Mouse (Mus musculus): ENCODE measurements around the gene Pigb. TPM values are rescaled to one million over a fixed set of nuclear protein-coding genes. Genes with fewer than 3 reads are reported as not detected.

Pigb gene
- total RNA-seq, 2 experiments from 2014 or later: 14.6 to 16.7 TPM

GRCm38 (mm10) chr9:73001314-73002011, 38.7 kb downstream of the Pigb start:
- intact Hi-C loops (cut with DNase I): no loop called here

DNA sequence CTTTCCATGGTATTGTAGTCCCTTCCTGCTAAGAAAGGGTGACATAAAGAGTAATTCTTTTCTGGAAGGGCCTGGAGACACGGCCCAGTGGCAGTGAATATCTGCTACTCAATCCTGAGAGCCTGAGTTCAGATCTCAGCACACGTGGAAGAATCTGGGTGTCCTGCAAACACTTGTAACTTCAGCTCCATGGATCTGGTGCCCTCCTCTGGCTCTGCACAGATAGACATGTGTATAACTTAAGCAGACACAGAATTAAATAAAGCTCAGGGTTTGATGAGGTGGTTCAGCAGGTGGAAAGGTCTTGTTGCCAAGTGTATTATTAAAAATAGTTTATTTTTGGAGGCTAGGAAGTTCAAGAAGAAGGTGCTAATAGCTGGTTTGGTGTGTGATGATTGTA, 39.7 kb downstream of the Pigb start:
- DNase-seq (ENCODE audit: low spot score in 2 of 2): no peak
- intact Hi-C loops (cut with DNase I): no loop called here

More at GRCm38 (mm10) chr9:73001314-73002011, 38.7 kb downstream of the Pigb start:
- no peak for DNase-seq (ENCODE audit: low spot score in 2 of 2)

DNA sequence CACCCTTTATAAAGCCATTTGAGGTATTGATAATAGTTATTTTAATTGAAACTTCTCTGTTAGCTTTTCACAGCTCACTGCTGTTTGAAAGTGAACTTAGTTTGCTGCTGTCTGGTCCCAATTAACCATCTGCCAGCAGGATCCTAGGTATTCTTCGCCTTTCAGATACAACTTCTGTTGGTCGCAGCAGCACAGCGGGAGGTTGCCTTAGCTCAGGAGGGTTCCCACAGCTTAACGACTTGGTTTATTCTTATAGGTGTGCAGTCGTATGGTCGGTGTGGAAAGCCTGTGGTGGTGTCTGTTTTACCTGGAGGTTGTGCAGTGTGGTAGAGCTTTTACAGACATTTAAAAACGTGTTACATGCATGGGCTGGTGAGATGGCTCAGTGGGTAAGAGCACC, 43.4 kb downstream of the Pigb start:
- intact Hi-C loops (cut with DNase I): no loop called here
- DNase-seq (ENCODE audit: low spot score in 2 of 2): no peak

DNA sequence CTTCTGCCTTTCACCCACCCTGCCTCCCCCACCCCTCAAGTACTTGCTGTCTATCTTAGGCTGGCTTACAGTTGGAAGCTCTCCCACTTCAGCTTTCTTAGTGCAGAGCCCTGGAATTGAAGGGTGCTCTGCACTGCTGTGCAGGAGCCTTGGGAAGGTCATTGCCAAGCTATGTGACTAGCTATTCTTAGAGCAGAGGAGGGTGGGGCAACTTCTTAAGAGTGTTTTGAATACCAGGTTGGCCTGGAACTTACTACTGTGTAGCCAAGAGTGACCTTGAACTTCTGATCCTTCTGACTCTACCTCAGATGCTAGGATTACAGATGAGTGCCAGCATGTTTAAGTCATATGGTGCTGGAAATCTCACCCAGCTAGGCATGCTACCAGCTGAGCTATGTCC, 44.0 kb downstream of the Pigb start:
- intact Hi-C loops (cut with DNase I): no loop called here
- no peak for DNase-seq (ENCODE audit: low spot score in 2 of 2)

- no peak for DNase-seq (ENCODE audit: low spot score in 2 of 2)
- intact Hi-C loops (cut with DNase I): no loop called here
Observed at GRCm38 (mm10) chr9:72992576-72992975, 47.6 kb downstream of the Pigb start.

DNA sequence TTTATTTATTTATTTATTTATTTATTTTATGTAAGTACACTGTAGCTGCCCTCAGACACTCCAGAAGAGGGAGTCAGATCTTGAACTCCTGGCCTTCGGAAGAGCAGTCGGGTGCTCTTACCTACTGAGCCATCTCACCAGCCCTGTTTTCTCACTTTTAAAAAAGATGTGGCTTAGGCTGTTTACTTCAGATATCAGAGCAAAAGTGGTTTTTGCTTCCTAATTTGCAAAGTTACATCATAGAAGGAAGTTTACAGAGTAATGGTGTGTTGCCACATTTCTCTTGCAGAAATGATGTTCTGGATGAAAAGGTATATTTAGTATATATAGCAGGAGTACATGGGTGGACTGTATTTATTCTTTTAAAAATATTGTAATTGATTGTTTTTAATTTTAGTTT, 48.8 kb downstream of the Pigb start:
- intact Hi-C loops (cut with DNase I): no loop called here
- no peak for DNase-seq (ENCODE audit: low spot score in 2 of 2)

GRCm38 (mm10) chr9:72988706-72989105, 51.5 kb downstream of the Pigb start:
- no peak for DNase-seq (ENCODE audit: low spot score in 2 of 2)
- intact Hi-C loops (cut with DNase I): no loop called here

GRCm38 (mm10) chr9:72987703-72988102, 52.5 kb downstream of the Pigb start:
- intact Hi-C loops (cut with DNase I): no loop called here
- DNase-seq (ENCODE audit: low spot score in 2 of 2): no peak

- intact Hi-C loops (cut with DNase I): no loop called here
- DNase-seq (ENCODE audit: low spot score in 2 of 2): peak; percentile 98 to 99
Observed at GRCm38 (mm10) chr9:72985250-72986220, 54.6 kb downstream of the Pigb start, which contains the start of the genes Ccpg1os and Ccpg1. TSS of gene Ccpg1os (minus strand) at chr9:72985382. TSS of gene Ccpg1 (plus strand) at chr9:72985429.

GRCm38 (mm10) chr9:72983066-72983465, 57.1 kb downstream of the Pigb start:
- DNase-seq (ENCODE audit: low spot score in 2 of 2): no peak
- intact Hi-C loops (cut with DNase I): no loop called here

DNA sequence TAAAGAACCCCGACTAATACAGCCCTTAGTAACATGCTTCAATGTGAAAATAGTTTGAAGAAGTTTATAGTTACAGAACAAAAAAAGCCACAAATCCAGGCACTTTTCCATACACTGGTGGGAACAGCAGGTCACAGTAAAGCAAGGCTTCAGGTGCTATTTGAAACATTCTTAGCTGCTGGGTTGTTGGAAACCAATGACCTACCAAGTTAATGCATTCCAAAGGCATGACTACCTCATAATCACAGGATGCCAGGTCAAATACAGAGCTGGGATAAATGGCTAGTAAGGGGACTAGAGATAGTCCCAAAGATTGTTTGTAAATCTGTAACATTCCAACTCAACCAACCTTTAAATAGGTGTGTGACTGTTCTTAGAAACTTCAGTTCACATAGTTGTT, 64.9 kb downstream of the Pigb start:
- DNase-seq (ENCODE audit: low spot score in 2 of 2): no peak
- intact Hi-C loops (cut with DNase I): no loop called here

DNA sequence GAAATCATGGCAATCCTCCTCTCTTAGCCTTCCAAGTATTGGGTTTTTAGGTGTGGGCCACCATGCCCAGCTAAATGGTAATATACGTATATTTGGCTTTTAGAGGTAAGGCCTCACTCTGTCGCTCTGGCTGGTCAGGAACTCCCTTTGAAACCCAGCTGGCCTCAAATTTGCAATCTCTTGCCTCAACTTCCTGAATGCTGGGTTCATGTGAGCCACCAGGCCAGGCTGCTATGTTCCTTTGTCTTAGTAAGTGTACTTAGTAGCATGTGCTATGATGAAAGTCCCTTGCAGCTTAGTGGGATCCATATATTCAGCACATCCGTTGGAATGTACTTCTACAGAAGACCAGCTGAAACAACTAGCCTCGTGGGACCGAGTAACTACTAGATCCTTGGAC, 65.4 kb downstream of the Pigb start:
- intact Hi-C loops (cut with DNase I): no loop called here
- no peak for DNase-seq (ENCODE audit: low spot score in 2 of 2)

DNA sequence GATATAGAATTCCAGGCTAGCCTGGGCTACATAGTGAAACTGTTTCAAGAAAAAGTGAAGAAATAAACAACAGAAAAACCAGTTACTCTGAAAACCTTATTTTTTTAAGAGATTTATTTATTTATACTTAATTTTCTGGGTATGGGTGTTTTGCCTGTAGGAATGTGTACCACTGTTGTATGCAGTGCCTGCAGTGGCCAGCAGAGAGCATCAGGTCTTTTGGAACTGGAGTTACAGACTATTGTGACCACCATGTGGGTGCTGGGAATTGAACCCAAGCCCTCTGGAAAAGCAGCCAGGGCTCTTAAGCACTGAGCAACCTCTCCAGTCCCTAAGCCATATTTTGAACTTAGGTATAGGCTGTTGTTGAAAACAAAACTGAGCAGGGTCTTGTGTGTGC, 67.2 kb downstream of the Pigb start:
- intact Hi-C loops (cut with DNase I): loop anchor here (1.0 kb wide), 1 partner anchor 11 kb away; no protein-coding TSS in a partner anchor
- no peak for DNase-seq (ENCODE audit: low spot score in 2 of 2)

- intact Hi-C loops (cut with DNase I): loop anchor here (1.0 kb wide), 1 partner anchor 12 kb away; no protein-coding TSS in a partner anchor
- no peak for DNase-seq (ENCODE audit: low spot score in 2 of 2)
Observed at GRCm38 (mm10) chr9:72972435-72972834, 67.7 kb downstream of the Pigb start.

DNA sequence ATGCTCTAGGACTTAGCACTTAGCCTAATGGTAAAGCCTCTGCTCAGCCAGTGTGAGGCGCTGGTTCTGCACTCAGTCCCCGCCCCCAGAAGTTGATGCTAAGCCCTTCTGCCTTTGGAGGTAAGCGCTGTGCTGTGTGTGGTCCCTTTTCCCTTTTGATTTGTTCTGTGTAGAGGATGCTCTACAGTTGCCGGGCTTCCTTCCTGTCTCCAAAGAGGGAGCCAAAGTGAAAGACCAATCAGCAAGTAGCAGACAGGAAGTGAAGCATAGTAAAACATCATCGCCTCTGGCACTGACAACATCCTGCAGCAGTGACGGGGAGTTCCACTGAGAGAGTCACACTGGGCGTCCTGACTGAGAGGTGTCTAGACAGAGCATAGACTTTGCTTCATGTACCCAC, 70.3 kb downstream of the Pigb start:
- intact Hi-C loops (cut with DNase I): loop anchor here (2.0 to 5.0 kb wide), 2 partner anchors 72 to 121 kb away; partner anchors contain the start of genes Pigb and Rab27a
- DNase-seq (ENCODE audit: low spot score in 2 of 2): no peak

- intact Hi-C loops (cut with DNase I): loop anchor here (1.0 to 5.0 kb wide), 4 partner anchors 37 to 122 kb away; partner anchors contain the start of genes Pigb and Rab27a
- DNase-seq (ENCODE audit: low spot score in 2 of 2): peak; percentile 77 to 91
Observed at GRCm38 (mm10) chr9:72968349-72969061, 71.7 kb downstream of the Pigb start.

DNA sequence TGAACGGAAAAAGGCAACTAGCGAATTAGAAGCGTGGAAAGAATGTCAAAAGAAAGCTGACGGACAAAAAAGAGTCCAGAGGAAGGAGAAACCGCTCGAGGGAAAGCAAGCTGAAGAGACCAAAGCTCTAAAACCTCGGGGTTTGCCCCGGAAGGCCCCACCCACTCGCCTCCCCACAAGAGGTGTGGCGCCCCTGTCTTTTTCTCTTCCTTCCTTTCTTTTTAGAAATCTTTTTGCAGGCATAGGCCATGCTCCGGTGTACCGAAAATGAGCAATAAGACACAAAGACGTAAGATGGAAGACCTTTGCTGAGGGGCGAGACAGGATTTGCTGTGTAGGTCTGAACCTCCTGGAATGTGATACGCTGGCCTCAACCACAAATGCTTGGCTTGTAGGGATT, 78.2 kb downstream of the Pigb start:
- intact Hi-C loops (cut with DNase I): no loop called here
- DNase-seq (ENCODE audit: low spot score in 2 of 2): no peak

GRCm38 (mm10) chr9:72961346-72961745, 78.8 kb downstream of the Pigb start:
- intact Hi-C loops (cut with DNase I): no loop called here

DNA sequence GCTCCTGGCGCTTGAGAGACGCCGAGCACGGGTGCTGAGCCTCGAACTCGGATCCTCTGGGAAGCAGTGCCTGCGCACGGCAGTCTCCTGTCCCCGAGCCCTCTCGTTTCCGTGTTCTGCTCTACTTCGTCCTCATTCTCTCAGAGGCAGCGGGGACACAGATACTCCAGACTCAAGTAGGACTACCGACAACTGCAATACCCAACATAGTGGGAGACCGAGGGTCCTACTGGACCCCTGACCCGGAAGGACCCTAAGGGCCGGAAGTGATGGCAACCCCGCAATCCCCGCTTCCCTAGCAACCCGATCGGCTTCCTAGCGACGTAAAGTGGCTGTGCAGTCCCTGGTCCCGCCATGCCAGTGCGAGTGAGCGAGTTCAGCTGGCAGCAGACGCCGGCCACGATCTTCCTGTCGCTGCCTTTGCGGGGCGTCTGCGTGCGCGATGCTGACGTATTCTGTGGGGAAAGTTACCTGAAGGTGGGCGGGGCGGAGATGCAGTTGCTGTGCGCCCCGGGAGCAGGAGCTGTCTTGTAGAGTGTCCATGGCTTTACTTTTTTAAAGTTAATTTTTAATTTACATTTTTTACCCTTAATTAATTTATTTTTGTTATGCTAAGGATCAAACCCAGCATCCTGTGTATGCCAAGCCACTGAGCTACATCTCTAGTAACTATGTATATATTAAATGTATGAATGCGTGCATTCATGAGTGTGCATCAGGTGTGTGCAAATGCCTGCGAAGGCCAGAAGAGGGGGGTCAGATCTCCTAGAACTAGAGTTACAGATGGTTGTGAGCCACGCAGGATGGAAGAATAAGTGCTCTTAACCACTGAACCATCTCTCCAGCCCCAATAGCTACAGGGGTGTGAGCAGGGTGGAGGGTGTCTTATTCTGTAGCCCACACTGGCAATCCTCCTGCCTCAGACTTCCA, 81.4 kb downstream of the Pigb start, which contains the start of the genes Dyx1c1 and Gm44503:
Gene Dyx1c1 (plus strand): TSS at position 265 of the 930 bp plus-strand sequence.
Gene Gm44503 (plus strand): TSS at position 332 of the 930 bp plus-strand sequence.
- intact Hi-C loops (cut with DNase I): no loop called here
- peak; percentile 74 to 76 for DNase-seq (ENCODE audit: low spot score in 2 of 2)

More at GRCm38 (mm10) chr9:72961346-72961745, 78.8 kb downstream of the Pigb start:
- DNase-seq (ENCODE audit: low spot score in 2 of 2): no peak

Measured in left cerebral cortex, postnatal 25 days (tissue).